Mouse (Mus musculus) heart, adult 2 months (tissue): ENCODE data around the gene Cdk14. TPM values are rescaled to one million over a fixed set of nuclear protein-coding genes. Genes with fewer than 3 reads are reported as not detected.

Experiments used
- DNase-seq, 2 experiments: peaks; one replicate each; pipeline ENCODE4 v3.0.0; 2021
- H3K27ac ChIP-seq: fragments of 200-600 bp; 2 replicates; pipeline ENCODE4 v1.8.1; 2022
- H3K27me3 ChIP-seq: fragments of 200-500 bp; 2 replicates; pipeline ENCODE4 v1.6.1; 2012; ENCODE audit warnings: mild to moderate bottlenecking, low read length, inconsistent platforms, mixed read lengths; ENCODE audit not compliant: control insufficient read depth, insufficient read depth
- H3K36me3 ChIP-seq: fragments of 200-500 bp; 2 replicates; pipeline ENCODE4 v1.6.1; 2012; ENCODE audit warnings: low read length, inconsistent platforms; ENCODE audit not compliant: control insufficient read depth, insufficient read depth
- H3K4me1 ChIP-seq: fragments of 200-500 bp; 2 replicates; pipeline ENCODE4 v1.6.1; 2011; ENCODE audit warnings: low read length; ENCODE audit not compliant: control insufficient read depth, insufficient read depth
- H3K4me3 ChIP-seq: fragments of 200-600 bp; 2 replicates; pipeline ENCODE4 v1.8.1; 2022
- H3K79me2 ChIP-seq: fragments of 200-500 bp; replicated peaks from 2 replicates; pipeline ENCODE4 v1.6.1; 2012; ENCODE audit warnings: mild to moderate bottlenecking, inconsistent platforms, low read length, moderate library complexity, mixed read lengths; ENCODE audit not compliant: control insufficient read depth, insufficient read depth
- H3K9ac ChIP-seq: fragments of 200-500 bp; 2 replicates; pipeline ENCODE4 v1.6.1; 2012; ENCODE audit warnings: low read depth, mild to moderate bottlenecking, control low read depth, inconsistent platforms, low read length, mixed read lengths
- CTCF ChIP-seq: fragments of 200-600 bp; IDR thresholded peaks from 2 replicates; pipeline ENCODE4 v1.8.1; 2022; ENCODE audit warnings: antibody characterized with exemption, mild to moderate bottlenecking, moderate library complexity
- EP300 ChIP-seq: fragments of 200-500 bp; IDR thresholded peaks from 2 replicates; pipeline ENCODE4 v1.6.1; 2011; ENCODE audit warnings: low read depth, low read length, control low read depth; ENCODE audit not compliant: insufficient read depth
- POLR2A ChIP-seq: fragments of 200-500 bp; IDR thresholded peaks from 2 replicates; pipeline ENCODE4 v1.6.1; 2011; ENCODE audit warnings: mild to moderate bottlenecking, low read depth, low read length, control low read depth; ENCODE audit not compliant: insufficient read depth
- WGBS: fragments of 180-500 bp; shearing (Covaris S2); methylation state at CpG from one replicate; pipeline ENCODE4 v1.1.7; 2018; 5-methylcytosine and 5-hydroxymethylcytosine counted together
- intact Hi-C: fragments of 180-260 bp; cut with DNase I; formaldehyde crosslinking; loops from one replicate; pipeline ENCODE4 v1.15.1; 2025
- polyA plus RNA-seq: library from polyadenylated mRNA; depleted of rRNA; stranded (reverse); fragments of >200 nt; gene quantifications from 2 replicates; pipeline ENCODE4 v1.2.3, GENCODE M21; 2012
- total RNA-seq, 2 experiments: library from RNA; stranded (reverse); gene quantifications; 2 replicates each; pipeline ENCODE4 v1.2.3; 2021

Gene Cdk14
- total and polyA plus RNA-seq, 3 experiments, result 2.7 to 8.1 (median 7.6) TPM

DNA sequence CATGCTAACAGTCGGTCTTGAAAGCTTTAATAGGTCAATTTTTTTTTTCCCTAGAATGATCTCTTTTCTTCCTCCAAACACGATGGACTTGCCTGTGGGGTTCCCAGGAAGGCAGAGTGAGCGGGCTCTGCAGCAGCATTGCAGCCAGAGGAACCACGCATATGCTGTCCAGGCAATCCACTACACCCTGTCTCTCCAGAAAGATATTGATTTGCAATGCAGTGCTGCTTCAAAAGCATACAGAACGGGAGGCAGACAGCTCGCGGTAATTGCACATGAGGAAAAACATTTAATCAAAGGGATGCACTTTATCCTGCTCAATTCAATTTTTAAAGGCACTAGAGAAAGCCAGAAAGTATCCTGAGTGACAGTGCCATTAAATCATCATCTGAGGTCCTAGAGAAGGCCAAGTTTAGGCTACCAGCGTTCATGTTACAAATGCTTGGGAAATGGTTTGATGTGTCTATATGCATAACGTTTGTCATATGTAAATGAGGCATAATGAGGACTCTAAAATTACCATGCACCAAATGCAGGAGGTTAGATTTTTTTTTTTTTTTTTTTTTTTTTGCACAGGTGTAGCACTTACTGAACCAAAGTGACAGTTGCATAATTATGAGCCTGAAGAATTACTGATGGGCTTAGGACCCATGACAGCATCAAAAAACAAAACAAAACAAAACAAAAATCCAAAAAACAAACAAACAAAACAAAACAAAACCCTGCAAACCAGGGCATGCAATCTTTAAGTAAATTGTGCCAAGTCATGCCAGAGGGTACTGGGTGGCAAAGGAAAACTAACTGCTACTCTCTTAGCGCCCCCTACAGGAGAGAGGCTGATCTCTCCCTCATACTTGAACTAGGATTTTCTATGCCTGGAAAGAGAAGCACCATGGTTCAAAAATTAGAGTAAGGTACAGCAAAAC, 154.0 kb downstream of the Cdk14 start:
- H3K27ac ChIP-seq, result no peak overlapping the region
- H3K79me2 ChIP-seq, result no peaks in the 10 kb centered on the region; the same call in 1 of the 2 replicates
- peak; percentile 31 to 42 for DNase-seq
- TF ChIP-seq POLR2A (no peak), EP300 (no peak), CTCF (peak; percentile 85)
- intact Hi-C loops, result loop anchor here (1.0 to 5.0 kb wide), 4 partner anchors 76 to 304 kb away; no protein-coding TSS in a partner anchor
- H3K27me3 ChIP-seq, result no peaks in the 10 kb centered on the region
- no peak overlapping the region for H3K9ac ChIP-seq
- H3K36me3 ChIP-seq, result no peaks in the 10 kb centered on the region
- peaks cover 8% of the 10 kb centered on the region for H3K4me1 ChIP-seq
- 58% methylated on average over 10 of the region's 10 CpGs for WGBS
- no peak overlapping the region for H3K4me3 ChIP-seq

DNA sequence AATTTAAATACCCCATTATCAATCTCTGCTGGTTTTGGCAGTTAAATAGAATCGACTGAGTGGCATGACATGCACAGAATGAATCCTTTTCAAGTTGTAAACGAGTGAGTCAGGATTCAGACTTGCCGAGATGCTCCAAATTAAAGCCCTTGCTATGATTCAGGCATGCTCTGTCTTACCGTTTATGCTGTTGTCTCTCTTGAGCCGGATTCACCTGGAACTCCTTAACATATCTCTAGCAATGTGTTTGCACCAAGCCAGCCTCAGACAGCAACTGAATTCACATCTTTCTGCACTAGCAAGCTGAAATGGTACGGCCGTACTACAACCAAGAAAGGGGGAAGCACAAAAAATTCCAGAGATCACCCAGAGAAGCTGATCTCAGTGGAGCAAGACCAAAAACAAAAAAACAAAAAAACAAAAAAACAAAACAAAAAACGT, 154.7 kb downstream of the Cdk14 start:
- H3K4me1 ChIP-seq, result peaks cover 9% of the 10 kb centered on the region
- no peak for DNase-seq
- no peaks in the 10 kb centered on the region; the same call in 1 of the 2 replicates for H3K79me2 ChIP-seq
- no peak overlapping the region for H3K4me3 ChIP-seq
- intact Hi-C loops, result loop anchor here (5.0 kb wide), 3 partner anchors 77 to 217 kb away; no protein-coding TSS in a partner anchor
- H3K27me3 ChIP-seq, result no peaks in the 10 kb centered on the region
- no peak for TF ChIP-seq CTCF
- TF ChIP-seq EP300, result no peak
- no peak for TF ChIP-seq POLR2A
- WGBS, result 50% methylated on average over 8 of the region's 8 CpGs
- no peak overlapping the region for H3K27ac ChIP-seq
- no peaks in the 10 kb centered on the region for H3K36me3 ChIP-seq
- no peak overlapping the region for H3K9ac ChIP-seq

DNA sequence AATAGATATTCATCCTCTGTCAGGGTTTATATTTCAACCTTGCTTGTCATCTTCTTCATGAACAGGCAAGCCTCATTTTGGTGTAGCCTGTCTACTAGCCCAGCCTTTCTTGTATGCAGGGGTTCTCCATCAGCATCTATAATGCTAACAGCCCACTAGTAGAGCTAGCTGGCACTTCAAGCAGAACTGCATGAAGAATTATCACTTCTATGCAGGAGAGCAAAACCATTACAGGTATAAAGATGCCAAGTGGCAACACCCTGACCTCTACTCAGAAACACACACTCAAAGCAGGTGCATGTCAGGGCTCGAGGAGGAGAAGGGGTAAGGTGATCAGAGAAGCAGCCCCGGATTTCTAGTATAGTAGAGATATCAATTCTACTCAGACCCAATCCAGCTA, 155.4 kb downstream of the Cdk14 start:
- Histone ChIP-seq H3K36me3 (no peaks in the 10 kb centered on the region; the same call in 1 of the 2 replicates), H3K27ac (no peak overlapping the region), H3K4me3 (no peak overlapping the region), H3K9ac (no peak overlapping the region), H3K79me2 (no peaks in the 10 kb centered on the region; the same call in 1 of the 2 replicates), H3K27me3 (no peaks in the 10 kb centered on the region), H3K4me1 (peaks cover 9% of the 10 kb centered on the region)
- TF ChIP-seq CTCF (no peak), POLR2A (no peak), EP300 (no peak)
- intact Hi-C loops, result loop anchor here (5.0 kb wide), 4 partner anchors 78 to 218 kb away; no protein-coding TSS in a partner anchor
- no peak for DNase-seq
- 96% methylated on average over 2 of the region's 2 CpGs for WGBS

DNA sequence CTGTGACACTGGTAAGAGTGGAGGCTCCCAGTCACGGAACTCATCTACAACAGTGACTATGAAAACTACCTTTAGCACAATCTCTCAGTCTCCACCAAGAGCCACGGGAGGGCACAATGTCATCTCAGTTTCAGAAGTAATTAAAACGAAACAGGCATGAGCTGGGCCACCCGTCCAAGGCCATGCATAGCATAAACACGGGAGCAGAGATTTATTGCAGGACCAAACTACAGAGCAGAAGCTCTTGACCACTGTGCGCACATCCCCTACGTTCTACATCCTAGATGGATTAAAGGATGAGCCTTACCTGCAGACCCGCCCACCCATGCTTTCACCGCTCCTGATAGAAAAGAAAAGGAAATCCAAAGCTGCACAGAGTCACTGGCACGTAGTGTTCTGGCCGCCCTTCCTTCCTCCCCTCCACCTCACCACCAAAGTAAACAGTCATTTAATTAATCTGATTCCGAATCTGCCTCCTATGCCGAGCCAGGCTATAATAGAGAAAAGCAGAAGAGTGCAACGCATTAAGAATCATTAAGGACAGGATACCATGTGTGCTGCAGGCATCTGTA, 158.3 kb downstream of the Cdk14 start:
- peak overlapping the region; percentile 17 for H3K4me3 ChIP-seq
- H3K4me1 ChIP-seq, result peaks cover 9% of the 10 kb centered on the region
- WGBS, result 54% methylated on average over 14 of the region's 14 CpGs
- TF ChIP-seq EP300, result no peak
- no peak for TF ChIP-seq CTCF
- TF ChIP-seq POLR2A, result no peak
- H3K27ac ChIP-seq, result no peak overlapping the region
- intact Hi-C loops, result loop anchor here (5.0 kb wide), 1 partner anchor 80 kb away; no protein-coding TSS in a partner anchor
- H3K79me2 ChIP-seq, result no peaks in the 10 kb centered on the region
- peak; percentile 15 to 25 for DNase-seq
- no peak overlapping the region for H3K9ac ChIP-seq
- no peaks in the 10 kb centered on the region for H3K27me3 ChIP-seq
- H3K36me3 ChIP-seq, result no peaks in the 10 kb centered on the region; the same call in 1 of the 2 replicates

DNA sequence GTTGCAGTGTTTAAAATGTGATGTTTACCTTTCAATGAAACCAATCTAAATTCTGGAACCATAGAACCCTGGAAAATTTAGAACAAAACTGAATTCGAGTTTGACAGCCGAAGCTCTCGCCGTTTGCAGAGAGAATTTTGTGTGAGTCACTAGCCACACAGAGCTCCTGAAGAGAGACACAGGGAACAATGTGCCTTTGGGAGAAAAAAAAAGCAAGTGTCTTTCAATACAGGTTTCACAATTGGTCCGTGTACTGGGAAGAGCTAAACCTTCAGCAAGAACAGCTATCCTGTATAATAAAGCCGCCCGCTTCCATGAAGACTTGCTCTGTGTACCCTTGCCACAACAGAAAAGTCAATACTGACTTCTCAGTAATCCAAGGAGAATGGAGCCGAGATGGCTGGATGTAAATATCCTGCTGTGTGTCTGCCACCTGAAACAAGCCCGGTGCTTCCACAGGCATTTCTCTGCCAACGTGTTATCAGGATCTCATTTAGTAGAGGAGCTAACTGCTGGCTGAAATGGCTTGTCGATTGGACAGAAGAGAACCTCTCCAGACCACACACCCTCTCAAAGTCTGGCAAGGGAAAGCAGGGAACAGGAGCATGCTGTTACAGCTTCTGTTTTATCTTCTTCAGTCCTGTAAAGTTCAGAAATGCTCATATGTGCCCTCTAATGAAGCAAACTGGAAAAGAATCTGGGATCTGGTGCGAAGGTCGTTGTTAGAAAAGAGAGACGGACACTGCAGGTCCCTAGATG, 159.0 kb downstream of the Cdk14 start:
- no peak for TF ChIP-seq EP300
- no peak overlapping the region for H3K9ac ChIP-seq
- WGBS, result 59% methylated on average over 14 of the region's 14 CpGs
- H3K27ac ChIP-seq, result no peak overlapping the region; the same call in 1 of the 2 replicates
- DNase-seq, result peak in 1 of 2 experiments; percentile 23
- peaks cover 8% of the 10 kb centered on the region for H3K4me1 ChIP-seq
- intact Hi-C loops, result loop anchor here (5.0 kb wide), 1 partner anchor 79 kb away; no protein-coding TSS in a partner anchor
- H3K4me3 ChIP-seq, result peak overlapping the region; percentile 17
- no peaks in the 10 kb centered on the region for H3K79me2 ChIP-seq
- H3K36me3 ChIP-seq, result no peaks in the 10 kb centered on the region; the same call in 1 of the 2 replicates
- no peaks in the 10 kb centered on the region for H3K27me3 ChIP-seq
